Mouse (Mus musculus) CH12.LX (cell line): ENCODE measurements around the gene Fbxl22.

Experiments
- BHLHE40 ChIP-seq: IDR thresholded peaks from 2 replicates; pipeline ENCODE4 v1.6.1; 2011; ENCODE audit warnings: mild to moderate bottlenecking, low read depth, low read length, improper control_type of control experiment
- CTCF ChIP-seq, 2 experiments: IDR thresholded peaks in 1 of 2; conservative IDR thresholded peaks in 1 of 2; 2 replicates each; pipeline ENCODE4 v1.5.1; 2011 to 2012; ENCODE audit warnings: low read depth in 2 of 2, low read length in 2 of 2, improper control_type of control experiment in 1 of 2, inconsistent platforms in 1 of 2, mild to moderate bottlenecking in 1 of 2, moderate library complexity in 1 of 2
- E2F4 ChIP-seq: IDR thresholded peaks from 2 replicates; pipeline ENCODE4 v1.6.1; 2011; ENCODE audit warnings: low read depth, low read length, improper control_type of control experiment; ENCODE audit not compliant: insufficient replicate concordance
- ELF1 ChIP-seq: IDR thresholded peaks from 2 replicates; pipeline ENCODE4 v1.6.1; 2014; ENCODE audit warnings: low read depth, mild to moderate bottlenecking, inconsistent platforms, low read length, improper control_type of control experiment
- MEF2A ChIP-seq: IDR thresholded peaks from 2 replicates; pipeline ENCODE4 v1.6.1; 2014; ENCODE audit warnings: low read depth, mild to moderate bottlenecking, inconsistent platforms, low read length, improper control_type of control experiment, borderline replicate concordance
- NELFE ChIP-seq: IDR thresholded peaks from 2 replicates; pipeline ENCODE4 v1.6.1; 2011; ENCODE audit warnings: low read depth, low read length, improper control_type of control experiment
- NRF1 ChIP-seq: IDR thresholded peaks from 2 replicates; pipeline ENCODE4 v1.6.1; 2014; ENCODE audit warnings: low read depth, mild to moderate bottlenecking, inconsistent platforms, low read length, improper control_type of control experiment, moderate library complexity
- POLR2A ChIP-seq: IDR thresholded peaks from 2 replicates; pipeline ENCODE4 v1.6.1; 2011; ENCODE audit warnings: low read depth, mild to moderate bottlenecking, improper control_type of control experiment, low read length
- POLR2AphosphoS2 ChIP-seq: IDR thresholded peaks from 2 replicates; pipeline ENCODE4 v1.6.1; 2011; ENCODE audit warnings: low read depth, low read length, improper control_type of control experiment
- RCOR1 ChIP-seq: conservative IDR thresholded peaks from 2 replicates; pipeline ENCODE4 v1.6.1; 2012; ENCODE audit warnings: low read depth, mild to moderate bottlenecking, inconsistent platforms, low read length, improper control_type of control experiment
- TCF12 ChIP-seq: IDR thresholded peaks from 2 replicates; pipeline ENCODE4 v1.6.1; 2014; ENCODE audit warnings: low read depth, mild to moderate bottlenecking, inconsistent platforms, low read length, improper control_type of control experiment
- UBTF ChIP-seq: IDR thresholded peaks from 2 replicates; pipeline ENCODE4 v1.6.1; 2012; ENCODE audit warnings: low read depth, mild to moderate bottlenecking, inconsistent platforms, low read length, improper control_type of control experiment, moderate library complexity
- USF1 ChIP-seq: IDR thresholded peaks from 2 replicates; pipeline ENCODE4 v1.6.1; 2014; ENCODE audit warnings: low read depth, mild to moderate bottlenecking, inconsistent platforms, low read length, improper control_type of control experiment

DNA sequence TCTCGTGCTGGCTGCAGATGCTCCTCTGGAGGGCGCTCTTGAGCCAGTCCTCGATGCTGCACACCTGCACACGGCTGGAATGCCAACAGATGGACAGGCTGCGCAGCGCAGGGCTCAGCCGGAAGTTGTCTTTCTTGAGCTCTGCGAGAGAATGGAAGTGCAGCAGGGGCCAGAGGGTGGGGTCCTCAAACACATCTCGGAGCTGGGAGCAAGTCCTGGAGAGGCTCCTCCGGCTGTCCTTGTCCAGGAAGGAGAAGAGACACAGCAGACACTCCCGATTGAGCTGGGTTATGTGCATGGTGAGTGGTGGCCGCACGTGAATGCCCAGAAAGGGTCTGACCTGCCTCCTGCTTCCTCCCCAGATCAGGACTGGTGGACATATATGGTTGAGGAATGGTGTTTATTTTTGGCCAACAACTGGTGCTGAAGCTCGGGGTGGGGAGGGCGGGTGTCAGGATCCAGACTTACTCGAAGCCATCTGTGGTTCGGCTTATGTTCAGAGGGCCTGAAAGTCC lies at the start of gene Fbxl22:
- peak in 1 of 2 experiments; percentile 64; a peak in 3 of 4 replicates for TF ChIP-seq CTCF (conservative IDR thresholded peaks at IDR 0.05 in 1 of 2, IDR thresholded peaks at IDR 0.05 in 1 of 2; ENCODE audit: low read depth in 2 of 2, low read length in 2 of 2)
- TF ChIP-seq BHLHE40 = no peak
- no peak for TF ChIP-seq NRF1
- no peak for TF ChIP-seq POLR2AphosphoS2
- TF ChIP-seq E2F4 = no peak
- no peak for TF ChIP-seq ELF1
- no peak for TF ChIP-seq UBTF
- TF ChIP-seq USF1 = no peak
- no peak for TF ChIP-seq POLR2A
- TF ChIP-seq NELFE = no peak
- no peak for TF ChIP-seq MEF2A
- no peak for TF ChIP-seq RCOR1
- TF ChIP-seq TCF12 = no peak
